Mouse (Mus musculus): ENCODE results near the gene Map2k2. TPM values are rescaled to one million over a fixed set of nuclear protein-coding genes. Genes with fewer than 3 reads are reported as not detected.

Gene Map2k2
- total and polyA plus RNA-seq, 3 experiments: 147 to 212 TPM; not detected in 1

GRCm38 (mm10) chr10:81072290-81072689, 33.4 kb upstream of the Map2k2 start:
- no peak for DNase-seq (ENCODE audit: low read depth, low spot score)
- H3K27ac ChIP-seq (ENCODE audit: control insufficient read depth, low read depth, low read length): no peak overlapping the region
- TF ChIP-seq POLR2AphosphoS5 (IDR thresholded peaks at IDR 0.05; ENCODE audit: borderline replicate concordance, low read depth, low read length) (no peak), KAT2A (conservative IDR thresholded peaks at IDR 0.05; ENCODE audit: low read depth, low read length) (no peak), NELFE (IDR thresholded peaks at IDR 0.05; ENCODE audit: low read depth, low read length) (no peak), ZNF384 (IDR thresholded peaks at IDR 0.05; ENCODE audit: low read depth, low read length) (no peak), TCF12 (IDR thresholded peaks at IDR 0.05; ENCODE audit: low read depth, low read length) (no peak), HCFC1 (IDR thresholded peaks at IDR 0.05; ENCODE audit: low read depth, low read length) (no peak), ETS1 (IDR thresholded peaks at IDR 0.05; ENCODE audit: low read depth, low read length) (no peak), BHLHE40 (IDR thresholded peaks at IDR 0.05; ENCODE audit: borderline replicate concordance, low read depth, low read length) (no peak), SIN3A (IDR thresholded peaks at IDR 0.05; ENCODE audit: low read length) (no peak), CTCF (IDR thresholded peaks at IDR 0.05 in 2 of 3, conservative IDR thresholded peaks at IDR 0.05 in 1 of 3; ENCODE audit: control insufficient read depth in 1 of 3, insufficient read depth in 1 of 3, low read depth in 2 of 3, low read length in 3 of 3, poor library complexity in 1 of 3, severe bottlenecking in 1 of 3) (no peak), ZKSCAN1 (IDR thresholded peaks at IDR 0.05; ENCODE audit: low read depth, low read length) (no peak), SMC3 (IDR thresholded peaks at IDR 0.05; ENCODE audit: low read depth, low read length) (no peak), ZMIZ1 (IDR thresholded peaks at IDR 0.05; ENCODE audit: low read depth, low read length) (no peak)
- H3K9ac ChIP-seq (ENCODE audit: control insufficient read depth, low read depth, low read length, poor library complexity, severe bottlenecking): no peak overlapping the region
- H3K4me3 ChIP-seq (ENCODE audit: control insufficient read depth in 1 of 2, insufficient read depth in 1 of 2, low read depth in 2 of 2, low read length in 2 of 2): no peak overlapping the region
- H3K79me2 ChIP-seq (ENCODE audit: control insufficient read depth, insufficient read depth, low read length, poor library complexity): peaks cover 31% of the 10 kb centered on the region
- peaks cover 0 to 4% of the 10 kb centered on the region in 2 experiments; a peak in 1 of 4 replicates for H3K36me3 ChIP-seq (ENCODE audit: control insufficient read depth in 1 of 2, insufficient read depth in 2 of 2, low read length in 2 of 2)
- peaks cover 0 to 9% of the 10 kb centered on the region in 2 experiments; a peak in 3 of 4 replicates for H3K4me1 ChIP-seq (ENCODE audit: control insufficient read depth in 1 of 2, insufficient read depth in 2 of 2, low read length in 2 of 2)
- no peaks in the 10 kb centered on the region for H3K27me3 ChIP-seq (ENCODE audit: control insufficient read depth in 1 of 2, insufficient read depth in 2 of 2, low read length in 2 of 2)
- H3K9me3 ChIP-seq (replicated peaks; ENCODE audit: insufficient read depth, low read length): no peaks in the 10 kb centered on the region

- peaks cover 0 to 9% of the 10 kb centered on the region in 2 experiments; a peak in 3 of 4 replicates for H3K4me1 ChIP-seq (ENCODE audit: control insufficient read depth in 1 of 2, insufficient read depth in 2 of 2, low read length in 2 of 2)
- H3K79me2 ChIP-seq (ENCODE audit: control insufficient read depth, insufficient read depth, low read length, poor library complexity): peaks cover 31% of the 10 kb centered on the region
- no peaks in the 10 kb centered on the region for H3K9me3 ChIP-seq (replicated peaks; ENCODE audit: insufficient read depth, low read length)
- H3K27me3 ChIP-seq (ENCODE audit: control insufficient read depth in 1 of 2, insufficient read depth in 2 of 2, low read length in 2 of 2): no peaks in the 10 kb centered on the region
- no peak overlapping the region for H3K4me3 ChIP-seq (ENCODE audit: control insufficient read depth in 1 of 2, insufficient read depth in 1 of 2, low read depth in 2 of 2, low read length in 2 of 2)
- TF ChIP-seq BHLHE40 (IDR thresholded peaks at IDR 0.05; ENCODE audit: borderline replicate concordance, low read depth, low read length) (no peak), SMC3 (IDR thresholded peaks at IDR 0.05; ENCODE audit: low read depth, low read length) (peak; percentile 35), JUND (IDR thresholded peaks at IDR 0.05; ENCODE audit: low read depth, low read length) (no peak), MAZ (IDR thresholded peaks at IDR 0.05; ENCODE audit: low read depth, low read length) (no peak), RAD21 (IDR thresholded peaks at IDR 0.05; ENCODE audit: low read depth, low read length) (peak; percentile 15), CTCF (IDR thresholded peaks at IDR 0.05 in 2 of 3, conservative IDR thresholded peaks at IDR 0.05 in 1 of 3; ENCODE audit: control insufficient read depth in 1 of 3, insufficient read depth in 1 of 3, low read depth in 2 of 3, low read length in 3 of 3, poor library complexity in 1 of 3, severe bottlenecking in 1 of 3) (peak; percentile 80 to 90 (median 83)), RCOR1 (IDR thresholded peaks at IDR 0.05; ENCODE audit: low read depth, low read length) (no peak)
- H3K9ac ChIP-seq (ENCODE audit: control insufficient read depth, low read depth, low read length, poor library complexity, severe bottlenecking): no peak overlapping the region
- H3K36me3 ChIP-seq (ENCODE audit: control insufficient read depth in 1 of 2, insufficient read depth in 2 of 2, low read length in 2 of 2): peaks cover 0 to 4% of the 10 kb centered on the region in 2 experiments; a peak in 1 of 4 replicates
- DNase-seq (ENCODE audit: low read depth, low spot score): peak; percentile 56
- no peak overlapping the region for H3K27ac ChIP-seq (ENCODE audit: control insufficient read depth, low read depth, low read length)
These were observed 32.3 kb upstream of the Map2k2 start for GRCm38 (mm10) chr10:81073464-81073863.

Measured in MEL (cell line).